Mouse (Mus musculus) intestine, embryonic 14.5 days (tissue): ENCODE results near the gene Gm9821. TPM values are rescaled to one million over a fixed set of nuclear protein-coding genes. Genes with fewer than 3 reads are reported as not detected.
A peak's percentile ranks its signal among the peaks of the same experiment; 100 is the strongest.

Experiments
- ATAC-seq: fragments of 200-750 bp; cut with Nextera tagmentation; replicated peaks from 2 replicates; pipeline ENCODE4 v1.8.0; 2017; ENCODE audit warnings: low read depth, moderate number of reproducible peaks, moderate TSS enrichment, moderate library complexity; ENCODE audit not compliant: low FRiP score, low TSS enrichment
- DNase-seq: peaks from one replicate; pipeline ENCODE4 v3.0.0-alpha.2; 2018; ENCODE audit warnings: low spot score
- H3K27ac ChIP-seq: fragments of 300-500 bp; sonication (generic); 2 replicates; pipeline ENCODE4 v1.5.1; 2014; ENCODE audit warnings: low read depth, mild to moderate bottlenecking, control low read depth
- H3K27me3 ChIP-seq: fragments of 300-500 bp; sonication (generic); replicated peaks from 2 replicates; pipeline ENCODE4 v1.6.1; 2014; ENCODE audit warnings: low read length, control low read depth; ENCODE audit not compliant: control insufficient read depth, insufficient read depth
- H3K36me3 ChIP-seq: fragments of 300-500 bp; sonication (generic); 2 replicates; pipeline ENCODE4 v1.6.1; 2014; ENCODE audit warnings: low read length, control low read depth; ENCODE audit not compliant: control insufficient read depth, insufficient read depth
- H3K4me1 ChIP-seq: fragments of 300-500 bp; sonication (generic); replicated peaks from 2 replicates; pipeline ENCODE4 v1.6.1; 2014; ENCODE audit warnings: low read length, control low read depth, mixed read lengths; ENCODE audit not compliant: control insufficient read depth, insufficient read depth
- H3K4me2 ChIP-seq: fragments of 300-500 bp; sonication (generic); 2 replicates; pipeline ENCODE4 v1.6.1; 2014; ENCODE audit warnings: low read length
- H3K4me3 ChIP-seq: fragments of 300-500 bp; sonication (generic); 2 replicates; pipeline ENCODE4 v1.5.1; 2014; ENCODE audit warnings: low read depth, low read length, control low read depth, mixed read lengths
- H3K9ac ChIP-seq: fragments of 300-500 bp; sonication (generic); 2 replicates; pipeline ENCODE4 v1.6.1; 2014; ENCODE audit warnings: mild to moderate bottlenecking, low read length
- H3K9me3 ChIP-seq: fragments of 300-500 bp; sonication (generic); 2 replicates; pipeline ENCODE4 v1.6.1; 2016; ENCODE audit warnings: low read length, control low read depth; ENCODE audit not compliant: control insufficient read depth
- WGBS: fragments of 180-500 bp; shearing (Covaris S2); extraction: QIAGEN DNeasy Blood & Tissue Kit; methylation state at CpG from one replicate; pipeline ENCODE4 v1.1.7; 2014; 5-methylcytosine and 5-hydroxymethylcytosine counted together
- polyA plus RNA-seq: library from polyadenylated mRNA; unstranded; fragments of >200 nt; fragmentation: Nextera tagmentation; extraction: Ambion mirVana; gene quantifications from 2 replicates; pipeline ENCODE4 v1.2.1, GENCODE M21; 2014

Gm9821 gene
- 0.74 and 0.88 TPM in 2 replicates for polyA plus RNA-seq

GRCm38 (mm10) chr2:91945483-91945882 is at the start of gene Gm9821:
TSS of gene Gm9821 (plus strand) at chr2:91945703.
- Histone ChIP-seq H3K4me3 (no peak within 1 kb of the TSS), H3K27me3 (no peaks in the 10 kb centered on the region), H3K4me2 (0 out of 2 replicates have a peak within 1 kb of the TSS, but pooled peaks have one; percentile 7), H3K27ac (no peak within 1 kb of the TSS), H3K9ac (no peak within 1 kb of the TSS), H3K9me3 (no peaks in the 10 kb centered on the region), H3K36me3 (peaks cover 18% of the 10 kb centered on the region), H3K4me1 (peaks cover 36% of the 10 kb centered on the region)
- WGBS, result 90% methylated on average over 18 of the region's 18 CpGs
- DNase-seq (no peak), ATAC-seq (no peak)

GRCm38 (mm10) chr2:91897968-91898367 is 47.5 kb upstream of the Gm9821 start:
- no peak overlapping the region for H3K4me2 ChIP-seq
- H3K36me3 ChIP-seq, result peaks cover 26% of the 10 kb centered on the region
- no peak overlapping the region for H3K9ac ChIP-seq
- H3K27me3 ChIP-seq, result no peaks in the 10 kb centered on the region
- no peaks in the 10 kb centered on the region for H3K9me3 ChIP-seq
- H3K27ac ChIP-seq, result no peak overlapping the region
- no peak overlapping the region for H3K4me3 ChIP-seq
- DNase-seq (no peak), ATAC-seq (no peak)
- H3K4me1 ChIP-seq, result no peaks in the 10 kb centered on the region

GRCm38 (mm10) chr2:91899141-91899540 is 46.4 kb upstream of the Gm9821 start:
- DNase-seq (no peak), ATAC-seq (no peak)
- Histone ChIP-seq H3K36me3 (peaks cover 23% of the 10 kb centered on the region), H3K4me1 (no peaks in the 10 kb centered on the region), H3K27ac (no peak overlapping the region), H3K9me3 (no peaks in the 10 kb centered on the region), H3K4me2 (no peak overlapping the region), H3K4me3 (no peak overlapping the region), H3K27me3 (no peaks in the 10 kb centered on the region), H3K9ac (no peak overlapping the region)
- WGBS, result 89% methylated on average over 3 of the region's 3 CpGs

GRCm38 (mm10) chr2:91900431-91900830 is 45.1 kb upstream of the Gm9821 start:
- Histone ChIP-seq H3K27me3 (no peaks in the 10 kb centered on the region), H3K36me3 (peaks cover 19% of the 10 kb centered on the region), H3K4me2 (no peak overlapping the region), H3K9ac (no peak overlapping the region), H3K4me1 (no peaks in the 10 kb centered on the region), H3K9me3 (no peaks in the 10 kb centered on the region), H3K4me3 (no peak overlapping the region), H3K27ac (no peak overlapping the region)
- no peak for ATAC-seq
- WGBS, result 93% methylated on average over 8 of the region's 8 CpGs
- no peak for DNase-seq

- no peak overlapping the region for H3K9ac ChIP-seq
- H3K27me3 ChIP-seq, result no peaks in the 10 kb centered on the region
- H3K36me3 ChIP-seq, result peaks cover 19% of the 10 kb centered on the region
- no peaks in the 10 kb centered on the region for H3K4me1 ChIP-seq
- H3K9me3 ChIP-seq, result no peaks in the 10 kb centered on the region
- H3K4me2 ChIP-seq, result no peak overlapping the region
- ATAC-seq, result no peak
- DNase-seq, result no peak
- WGBS, result 72% methylated on average over 5 of the region's 5 CpGs
- H3K27ac ChIP-seq, result no peak overlapping the region
- no peak overlapping the region for H3K4me3 ChIP-seq
Measured at GRCm38 (mm10) chr2:91902336-91902735, 43.2 kb upstream of the Gm9821 start.

GRCm38 (mm10) chr2:91903171-91903925 is 42.2 kb upstream of the Gm9821 start:
- Histone ChIP-seq H3K9me3 (no peaks in the 10 kb centered on the region), H3K36me3 (peaks cover 23% of the 10 kb centered on the region), H3K9ac (no peak overlapping the region), H3K27ac (no peak overlapping the region), H3K27me3 (no peaks in the 10 kb centered on the region), H3K4me1 (no peaks in the 10 kb centered on the region), H3K4me2 (no peak overlapping the region), H3K4me3 (no peak overlapping the region)
- ATAC-seq (no peak), DNase-seq (no peak)
- 92% methylated on average over 3 of the region's 3 CpGs for WGBS

- Histone ChIP-seq H3K36me3 (peaks cover 37% of the 10 kb centered on the region), H3K4me2 (no peak overlapping the region), H3K9ac (no peak overlapping the region), H3K27ac (no peak overlapping the region), H3K27me3 (no peaks in the 10 kb centered on the region), H3K9me3 (no peaks in the 10 kb centered on the region), H3K4me1 (no peaks in the 10 kb centered on the region), H3K4me3 (no peak overlapping the region)
- ATAC-seq, result no peak
- WGBS, result 77% methylated on average over 5 of the region's 5 CpGs
- no peak for DNase-seq
Measured at GRCm38 (mm10) chr2:91904618-91905307, 40.7 kb upstream of the Gm9821 start.

- Histone ChIP-seq H3K9me3 (no peaks in the 10 kb centered on the region), H3K27ac (no peak overlapping the region), H3K9ac (no peak overlapping the region), H3K4me1 (no peaks in the 10 kb centered on the region), H3K4me3 (no peak overlapping the region), H3K27me3 (no peaks in the 10 kb centered on the region), H3K36me3 (peaks cover 45% of the 10 kb centered on the region), H3K4me2 (no peak overlapping the region)
- ATAC-seq, result no peak
- WGBS, result 88% methylated on average over 2 of the region's 2 CpGs
- DNase-seq, result no peak
Measured at GRCm38 (mm10) chr2:91906141-91906540, 39.4 kb upstream of the Gm9821 start.
